Mouse (Mus musculus) G1E (cell line): ENCODE results near the gene 1700016H13Rik. TPM values are rescaled to one million over a fixed set of nuclear protein-coding genes. Genes with fewer than 3 reads are reported as not detected.
A peak's percentile ranks its signal among the peaks of the same experiment; 100 is the strongest.

ENCODE experiments used
- ATAC-seq: 2 replicates; pipeline ENCODE4 v1.8.0; 2016; ENCODE audit warnings: mild to moderate bottlenecking; ENCODE audit not compliant: insufficient number of reproducible peaks, poor library complexity, low FRiP score, severe bottlenecking; ENCODE audit errors: extremely low read depth
- DNase-seq: peaks from one replicate; pipeline ENCODE4 v3.0.0; 2012; ENCODE audit warnings: low spot score
- H3K27me3 ChIP-seq: 2 replicates; pipeline ENCODE4 v1.6.1; 2012; ENCODE audit warnings: mild to moderate bottlenecking, low read length, inconsistent platforms; ENCODE audit not compliant: insufficient read depth
- H3K36me3 ChIP-seq: replicated peaks from 2 replicates; pipeline ENCODE3; 2012; ENCODE audit warnings: mild to moderate bottlenecking, inconsistent platforms
- H3K4me1 ChIP-seq: 2 replicates; pipeline ENCODE4 v1.6.1; 2012; ENCODE audit warnings: low read depth, low read length, inconsistent platforms, mixed read lengths; ENCODE audit not compliant: insufficient read depth
- H3K4me3 ChIP-seq: 2 replicates; pipeline ENCODE4 v1.5.1; 2012; ENCODE audit warnings: low read depth, mild to moderate bottlenecking, inconsistent platforms, low read length, moderate library complexity, mixed read lengths
- H3K9me3 ChIP-seq: replicated peaks from 2 replicates; pipeline ENCODE4 v1.6.1; 2012; ENCODE audit warnings: inconsistent platforms
- CTCF ChIP-seq: IDR thresholded peaks from 2 replicates; pipeline ENCODE4 v1.5.1; 2012; ENCODE audit warnings: low read depth, low read length, inconsistent platforms, mixed read lengths
- GATA1 ChIP-seq: IDR thresholded peaks from 2 replicates; pipeline ENCODE4 v1.6.1; 2012; ENCODE audit warnings: borderline replicate concordance, low read length, inconsistent platforms, mixed read lengths
- GATA2 ChIP-seq: IDR thresholded peaks from 2 replicates; pipeline ENCODE4 v1.6.1; 2012; ENCODE audit warnings: low read depth, low read length, inconsistent platforms, borderline replicate concordance
- POLR2AphosphoS5 ChIP-seq: IDR thresholded peaks from 2 replicates; pipeline ENCODE4 v1.6.1; 2012; ENCODE audit warnings: low read depth, low read length, inconsistent platforms; ENCODE audit not compliant: insufficient replicate concordance
- TAL1 ChIP-seq: conservative IDR thresholded peaks from 2 replicates; pipeline ENCODE4 v1.6.1; 2012; ENCODE audit warnings: low read depth, low read length, inconsistent platforms, mixed read lengths
- polyA plus RNA-seq: library from polyadenylated mRNA; stranded (reverse); fragments of >175 nt; gene quantifications from 2 replicates; pipeline ENCODE4 v1.2.3, GENCODE M21; 2012
- total RNA-seq, 2 experiments: library from RNA; stranded (forward) in 1 of 2; stranded (reverse) in 1 of 2; fragments of 200-1000 nt in 1 of 2; fragments of >200 nt in 1 of 2; fragmentation: Nextera tagmentation in 1 of 2; gene quantifications; 2 replicates each; pipeline ENCODE4 v1.2.3; 2014 to 2017

1700016H13Rik gene
- total and polyA plus RNA-seq, 3 experiments = not detected

- no peak for TF ChIP-seq GATA1
- H3K4me1 ChIP-seq = no peaks in the 10 kb centered on the region; the same call in 1 of the 2 replicates
- no peaks in the 10 kb centered on the region for H3K36me3 ChIP-seq
- H3K9me3 ChIP-seq = no peaks in the 10 kb centered on the region
- no peak overlapping the region for H3K4me3 ChIP-seq
- peaks cover 9% of the 10 kb centered on the region; the same call in 1 of the 2 replicates for H3K27me3 ChIP-seq
- no peak for ATAC-seq
- DNase-seq = no peak
Measured at GRCm38 (mm10) chr5:103676289-103676881, 20.6 kb upstream of the 1700016H13Rik start.

- no peak for ATAC-seq
- DNase-seq = no peak
- no peak for TF ChIP-seq TAL1
- no peak for TF ChIP-seq CTCF
- no peak for TF ChIP-seq POLR2AphosphoS5
- TF ChIP-seq GATA1 = no peak
- no peak for TF ChIP-seq GATA2
- H3K4me3 ChIP-seq = no peak overlapping the region
- H3K4me1 ChIP-seq = no peaks in the 10 kb centered on the region; the same call in 1 of the 2 replicates
- H3K36me3 ChIP-seq = no peaks in the 10 kb centered on the region
- H3K9me3 ChIP-seq = no peaks in the 10 kb centered on the region
- H3K27me3 ChIP-seq = peaks cover 12% of the 10 kb centered on the region; the same call in 1 of the 2 replicates
Measured at GRCm38 (mm10) chr5:103674482-103674881, 18.7 kb upstream of the 1700016H13Rik start.

- peaks cover 12% of the 10 kb centered on the region; the same call in 1 of the 2 replicates for H3K27me3 ChIP-seq
- H3K4me1 ChIP-seq = no peaks in the 10 kb centered on the region; the same call in 1 of the 2 replicates
- ATAC-seq (no peak), DNase-seq (no peak)
- TF ChIP-seq GATA1 (no peak), GATA2 (no peak), CTCF (no peak), POLR2AphosphoS5 (no peak), TAL1 (no peak)
- no peaks in the 10 kb centered on the region for H3K36me3 ChIP-seq
- H3K9me3 ChIP-seq = no peaks in the 10 kb centered on the region
- no peak overlapping the region for H3K4me3 ChIP-seq
Measured at GRCm38 (mm10) chr5:103673611-103674010, 17.8 kb upstream of the 1700016H13Rik start.

GRCm38 (mm10) chr5:103671858-103672257 is 16.0 kb upstream of the 1700016H13Rik start:
- DNase-seq (no peak), ATAC-seq (no peak)
- peaks cover 12% of the 10 kb centered on the region; the same call in 1 of the 2 replicates for H3K27me3 ChIP-seq
- H3K9me3 ChIP-seq = no peaks in the 10 kb centered on the region
- no peak overlapping the region for H3K4me3 ChIP-seq
- H3K36me3 ChIP-seq = no peaks in the 10 kb centered on the region
- TF ChIP-seq CTCF (no peak), GATA2 (no peak)
- no peaks in the 10 kb centered on the region for H3K4me1 ChIP-seq

GRCm38 (mm10) chr5:103665876-103666275 is 10.1 kb upstream of the 1700016H13Rik start:
- ATAC-seq (no peak), DNase-seq (no peak)
- Histone ChIP-seq H3K4me1 (no peaks in the 10 kb centered on the region), H3K36me3 (no peaks in the 10 kb centered on the region), H3K4me3 (no peak overlapping the region), H3K27me3 (no peaks in the 10 kb centered on the region), H3K9me3 (no peaks in the 10 kb centered on the region)
- TF ChIP-seq POLR2AphosphoS5 (no peak), TAL1 (no peak), GATA1 (no peak), CTCF (no peak), GATA2 (no peak)

- no peak for DNase-seq
Measured at GRCm38 (mm10) chr5:103664932-103665331, 9.1 kb upstream of the 1700016H13Rik start.

GRCm38 (mm10) chr5:103659571-103659970 is 3.8 kb upstream of the 1700016H13Rik start:
- no peak for ATAC-seq
- Histone ChIP-seq H3K27me3 (no peaks in the 10 kb centered on the region), H3K36me3 (no peaks in the 10 kb centered on the region), H3K4me1 (no peaks in the 10 kb centered on the region; the same call in 1 of the 2 replicates), H3K4me3 (no peak overlapping the region), H3K9me3 (peaks cover 6% of the 10 kb centered on the region)
- TF ChIP-seq POLR2AphosphoS5 (no peak), GATA2 (no peak), CTCF (no peak), GATA1 (no peak), TAL1 (no peak)
- peak; percentile 34 for DNase-seq

More at GRCm38 (mm10) chr5:103664932-103665331, 9.1 kb upstream of the 1700016H13Rik start:
- H3K27me3 ChIP-seq = no peaks in the 10 kb centered on the region
- no peaks in the 10 kb centered on the region for H3K36me3 ChIP-seq
- no peak for TF ChIP-seq POLR2AphosphoS5
- TF ChIP-seq GATA2 = no peak
- TF ChIP-seq GATA1 = no peak
- TF ChIP-seq TAL1 = no peak
- no peak for TF ChIP-seq CTCF
- no peaks in the 10 kb centered on the region for H3K4me1 ChIP-seq
- no peak overlapping the region for H3K4me3 ChIP-seq
- no peaks in the 10 kb centered on the region for H3K9me3 ChIP-seq
- no peak for ATAC-seq
